Mouse (Mus musculus) liver, embryonic 14.5 days (tissue): Measurements from ENCODE around the gene Tha1.

ENCODE experiments used
- CTCF ChIP-seq: IDR thresholded peaks from 2 replicates; pipeline ENCODE4 v1.5.1; 2016; ENCODE audit warnings: antibody characterized with exemption, low read depth, control low read depth
- EP300 ChIP-seq: IDR thresholded peaks from 2 replicates; pipeline ENCODE4 v1.6.1; 2016; ENCODE audit warnings: antibody characterized with exemption, low read depth

- peak; percentile 62 for TF ChIP-seq CTCF
- no peak for TF ChIP-seq EP300
These were observed 26.6 kb downstream of the Tha1 start for GRCm38 (mm10) chr11:117846640-117847039.
